Mouse (Mus musculus): ENCODE measurements around the gene Nlrp14.

DNA sequence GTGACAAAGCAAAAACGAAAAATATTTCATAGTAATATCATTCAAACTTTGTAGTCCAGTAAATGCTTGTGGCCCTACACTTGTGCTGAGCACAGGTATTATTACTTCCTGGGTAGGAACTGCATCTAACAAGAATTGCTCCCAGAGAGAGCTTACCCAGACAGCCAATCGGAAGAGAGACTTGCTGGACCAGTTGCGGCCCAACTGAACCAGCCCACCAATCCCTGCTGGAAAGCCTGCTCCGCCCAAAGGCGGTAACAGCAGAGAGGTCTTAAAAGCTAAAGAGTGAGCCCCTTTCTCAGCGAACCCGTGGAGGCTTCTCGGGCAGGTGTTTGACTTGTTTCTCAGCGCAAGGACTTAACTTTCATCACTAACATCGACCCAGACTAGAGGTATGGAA is at the start of gene Nlrp14:
- TF ChIP-seq POLR2A (IDR thresholded peaks at IDR 0.05; ENCODE audit: borderline replicate concordance, extremely low read depth, low read depth, low read length) (no peak), CTCF (IDR thresholded peaks at IDR 0.05; ENCODE audit: insufficient read depth, low read length) (no peak)
